Mouse (Mus musculus): Measurements from ENCODE around the gene Jph2. TPM values are rescaled to one million over a fixed set of nuclear protein-coding genes. Genes with fewer than 3 reads are reported as not detected.

Gene Jph2
- total and polyA plus RNA-seq, 3 experiments = 0.04 to 0.19 TPM; not detected in 1

DNA sequence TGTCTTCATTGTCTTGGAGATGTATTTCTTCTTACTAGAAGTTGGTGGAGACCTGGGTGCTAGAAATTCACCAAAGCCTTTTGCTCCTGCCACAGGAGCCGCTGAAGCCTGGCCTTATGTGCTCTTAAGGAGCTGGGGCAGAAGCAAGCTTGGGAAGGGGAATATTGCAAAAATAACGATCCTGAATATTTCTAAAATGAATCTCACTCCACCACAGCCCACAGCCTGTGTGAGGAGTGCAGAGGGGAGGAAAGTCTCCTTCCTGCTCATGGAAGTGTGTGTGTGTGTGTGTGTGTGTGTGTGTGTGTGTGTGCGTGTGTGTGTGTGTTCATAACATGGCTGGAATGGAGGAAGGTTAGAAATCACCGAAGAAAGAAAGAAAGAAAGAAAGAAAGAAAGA lies 977 bp upstream of the Jph2 start:
- Histone ChIP-seq H3K9ac (ENCODE audit: control insufficient read depth, low read depth, low read length, poor library complexity, severe bottlenecking) (no peak overlapping the region), H3K4me1 (ENCODE audit: control insufficient read depth in 1 of 2, insufficient read depth in 2 of 2, low read length in 2 of 2) (no peaks in the 10 kb centered on the region), H3K36me3 (ENCODE audit: control insufficient read depth in 1 of 2, insufficient read depth in 2 of 2, low read length in 2 of 2) (no peaks in the 10 kb centered on the region), H3K4me3 (ENCODE audit: control insufficient read depth in 1 of 2, insufficient read depth in 1 of 2, low read depth in 2 of 2, low read length in 2 of 2) (no peak overlapping the region), H3K9me3 (replicated peaks; ENCODE audit: insufficient read depth, low read length) (no peaks in the 10 kb centered on the region), H3K79me2 (ENCODE audit: control insufficient read depth, insufficient read depth, low read length, poor library complexity) (no peaks in the 10 kb centered on the region), H3K27ac (ENCODE audit: control insufficient read depth, low read depth, low read length) (no peak overlapping the region), H3K27me3 (ENCODE audit: control insufficient read depth in 1 of 2, insufficient read depth in 2 of 2, low read length in 2 of 2) (no peaks in the 10 kb centered on the region)
- no peak for DNase-seq (ENCODE audit: low read depth, low spot score)
- no peak for TF ChIP-seq SMC3 (IDR thresholded peaks at IDR 0.05; ENCODE audit: low read depth, low read length)
- TF ChIP-seq CTCF (IDR thresholded peaks at IDR 0.05 in 2 of 3, conservative IDR thresholded peaks at IDR 0.05 in 1 of 3; ENCODE audit: control insufficient read depth in 1 of 3, insufficient read depth in 1 of 3, low read depth in 2 of 3, low read length in 3 of 3, poor library complexity in 1 of 3, severe bottlenecking in 1 of 3) = no peak
- no peak for TF ChIP-seq EP300 (IDR thresholded peaks at IDR 0.05; ENCODE audit: low read depth in 1 of 2, low read length in 2 of 2)
- TF ChIP-seq MYB (IDR thresholded peaks at IDR 0.05; ENCODE audit: low read depth, low read length) = no peak
- no peak for TF ChIP-seq MXI1 (IDR thresholded peaks at IDR 0.05; ENCODE audit: low read depth, low read length)
- TF ChIP-seq MAFK (IDR thresholded peaks at IDR 0.05; ENCODE audit: borderline replicate concordance, low read depth, low read length) = no peak
- no peak for TF ChIP-seq TAL1 (IDR thresholded peaks at IDR 0.05; ENCODE audit: low read length)
- no peak for TF ChIP-seq RCOR1 (IDR thresholded peaks at IDR 0.05; ENCODE audit: low read depth, low read length)
- TF ChIP-seq GABPA (IDR thresholded peaks at IDR 0.05; ENCODE audit: low read depth, low read length) = no peak
- TF ChIP-seq RAD21 (IDR thresholded peaks at IDR 0.05; ENCODE audit: low read depth, low read length) = no peak
- no peak for TF ChIP-seq MEF2A (IDR thresholded peaks at IDR 0.05; ENCODE audit: extremely low read depth, insufficient replicate concordance, low read depth, low read length, poor library complexity, severe bottlenecking)
- no peak for TF ChIP-seq BHLHE40 (IDR thresholded peaks at IDR 0.05; ENCODE audit: borderline replicate concordance, low read depth, low read length)
- TF ChIP-seq TCF12 (IDR thresholded peaks at IDR 0.05; ENCODE audit: low read depth, low read length) = no peak
- TF ChIP-seq POLR2A (IDR thresholded peaks at IDR 0.05; ENCODE audit: control insufficient read depth in 1 of 2, insufficient read depth in 1 of 2, low read depth in 1 of 2, low read length in 2 of 2, poor library complexity in 1 of 2) = no peak
- no peak for TF ChIP-seq ZKSCAN1 (IDR thresholded peaks at IDR 0.05; ENCODE audit: low read depth, low read length)
- no peak for TF ChIP-seq MAX (IDR thresholded peaks at IDR 0.05; ENCODE audit: low read length)
- no peak for TF ChIP-seq ZMIZ1 (IDR thresholded peaks at IDR 0.05; ENCODE audit: low read depth, low read length)

DNA sequence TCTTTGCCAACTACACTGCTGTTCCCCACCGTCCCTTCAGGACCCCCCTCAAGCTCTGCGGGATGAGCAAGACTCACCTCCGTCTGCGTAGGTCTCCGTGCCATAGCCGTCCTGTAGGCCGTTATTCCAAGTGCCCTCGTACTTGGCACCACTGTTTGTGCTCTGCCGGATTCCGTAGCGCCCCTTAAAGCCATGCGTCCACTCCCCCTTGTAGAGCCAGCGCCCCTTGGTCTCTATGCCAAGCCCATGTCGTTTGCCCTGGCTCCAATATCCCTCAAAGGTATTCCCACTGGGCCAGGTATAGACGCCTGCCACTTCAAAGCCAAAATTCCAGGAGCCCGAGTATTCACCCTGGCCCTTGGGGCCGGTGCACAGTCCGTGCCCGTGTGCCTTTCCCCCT lies 722 bp downstream of the Jph2 start:
- Histone ChIP-seq H3K27ac (ENCODE audit: control insufficient read depth, low read depth, low read length) (no peak overlapping the region), H3K4me3 (ENCODE audit: control insufficient read depth in 1 of 2, insufficient read depth in 1 of 2, low read depth in 2 of 2, low read length in 2 of 2) (no peak overlapping the region), H3K36me3 (ENCODE audit: control insufficient read depth in 1 of 2, insufficient read depth in 2 of 2, low read length in 2 of 2) (no peaks in the 10 kb centered on the region), H3K9ac (ENCODE audit: control insufficient read depth, low read depth, low read length, poor library complexity, severe bottlenecking) (no peak overlapping the region), H3K27me3 (ENCODE audit: control insufficient read depth in 1 of 2, insufficient read depth in 2 of 2, low read length in 2 of 2) (no peaks in the 10 kb centered on the region), H3K79me2 (ENCODE audit: control insufficient read depth, insufficient read depth, low read length, poor library complexity) (no peaks in the 10 kb centered on the region), H3K9me3 (replicated peaks; ENCODE audit: insufficient read depth, low read length) (no peaks in the 10 kb centered on the region), H3K4me1 (ENCODE audit: control insufficient read depth in 1 of 2, insufficient read depth in 2 of 2, low read length in 2 of 2) (no peaks in the 10 kb centered on the region)
- DNase-seq (ENCODE audit: low read depth, low spot score) = no peak
- no peak for TF ChIP-seq ZC3H11A (IDR thresholded peaks at IDR 0.05; ENCODE audit: low read depth, low read length)
- TF ChIP-seq USF2 (IDR thresholded peaks at IDR 0.05; ENCODE audit: borderline replicate concordance in 1 of 2, insufficient read depth in 1 of 2, low read depth in 1 of 2, low read length in 2 of 2) = no peak
- TF ChIP-seq ETS1 (IDR thresholded peaks at IDR 0.05; ENCODE audit: low read depth, low read length) = no peak
- no peak for TF ChIP-seq POLR2AphosphoS5 (IDR thresholded peaks at IDR 0.05; ENCODE audit: borderline replicate concordance, low read depth, low read length)
- no peak for TF ChIP-seq TBP (IDR thresholded peaks at IDR 0.05; ENCODE audit: low read depth, low read length)
